Mouse (Mus musculus) cerebellum, postnatal 14 days (tissue): ENCODE results near the gene Defb33.

ENCODE experiments used
- DNase-seq, 2 experiments: peaks; one replicate each; pipeline ENCODE4 v3.0.0; 2021; ENCODE audit warnings: mixed read lengths in 2 of 2

Defb33 gene

GRCm38 (mm10) chr8:20892369-20892768 is at the start of gene Defb33:
TSS of gene Defb33 (plus strand) at chr8:20892669.
- DNase-seq = no peak

GRCm38 (mm10) chr8:20874608-20875007 is 17.9 kb upstream of the Defb33 start:
- no peak for DNase-seq

DNA sequence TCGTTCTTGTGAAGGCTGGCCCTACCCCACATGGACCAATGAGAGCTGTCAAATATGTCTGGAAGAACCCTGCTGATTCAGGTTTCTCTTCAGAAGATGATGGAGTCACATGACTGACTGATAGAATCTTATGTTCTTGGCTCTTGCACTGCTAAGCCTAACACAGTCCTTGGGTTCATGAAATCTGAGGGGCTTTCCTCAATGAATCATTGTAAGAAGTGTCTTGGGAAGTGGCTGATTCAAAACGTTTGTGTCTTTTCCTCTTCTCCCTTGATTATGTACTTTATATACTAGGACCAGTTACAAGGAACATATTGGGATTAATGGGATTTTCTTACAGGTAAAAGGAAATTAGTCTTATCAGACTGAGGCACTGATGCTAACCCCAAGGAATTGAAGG is 10.1 kb downstream of the Defb33 start, which contains the start of gene Gm15056:
Gene Gm15056, minus strand, starts transcription at position 101 of the 400 bp plus-strand sequence.
- DNase-seq = no peak

GRCm38 (mm10) chr8:20907119-20907518 is 14.7 kb downstream of the Defb33 start:
- no peak for DNase-seq

DNA sequence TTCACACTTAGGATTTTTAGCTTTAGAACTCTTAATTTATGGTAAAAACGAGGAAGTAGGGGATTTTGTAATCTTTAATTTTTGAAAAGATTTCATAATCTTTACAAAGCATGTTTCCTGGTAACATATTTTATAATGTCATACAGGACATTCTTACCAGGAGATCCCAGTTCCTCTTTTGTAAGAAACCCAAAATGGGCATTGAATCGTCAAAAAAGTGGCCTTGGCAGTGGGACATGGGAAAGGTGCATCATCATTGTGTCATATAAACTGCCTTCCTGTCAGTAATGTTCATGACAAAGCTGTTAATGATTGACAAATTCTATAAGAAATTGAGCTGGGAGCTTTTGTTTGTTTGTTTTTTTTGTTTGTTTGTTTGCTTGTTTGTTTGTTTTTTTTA is 15.8 kb downstream of the Defb33 start:
- DNase-seq = no peak

GRCm38 (mm10) chr8:20912288-20912687 is 19.8 kb downstream of the Defb33 start:
- DNase-seq = no peak

DNA sequence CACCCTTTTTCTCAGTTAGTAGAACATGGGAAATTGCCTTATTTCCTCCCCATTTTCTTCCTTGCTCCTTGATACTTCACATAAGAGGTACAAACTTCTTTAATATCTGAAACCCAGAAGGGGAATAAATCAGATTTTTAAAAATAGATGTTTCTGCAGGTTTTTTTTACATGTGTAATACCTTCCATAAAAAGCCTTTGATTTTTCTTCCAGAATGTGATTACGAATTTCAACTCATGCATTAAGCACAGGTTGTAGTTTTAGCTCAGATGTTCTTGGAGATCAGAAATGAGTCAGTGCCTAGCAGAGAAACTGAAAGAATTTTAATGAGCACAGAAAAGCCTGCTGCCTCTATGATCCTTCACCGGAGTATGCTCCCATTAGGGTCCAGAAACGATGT is 29.5 kb downstream of the Defb33 start, which contains the start of gene Gm6040:
Gene Gm6040, minus strand, starts transcription at position 101 of the 400 bp plus-strand sequence.
- no peak for DNase-seq

- no peak for DNase-seq
These were observed 52.1 kb downstream of the Defb33 start, which contains the start of gene AY761185 for GRCm38 (mm10) chr8:20944610-20945009. TSS of gene AY761185 (minus strand) at chr8:20944710.
